Mouse (Mus musculus) frontal cortex, postnatal 25 days (tissue): Measurements from ENCODE around the gene Anapc2.

Source experiments
- DNase-seq, 2 experiments: peaks; one replicate each; pipeline ENCODE4 v3.0.0; 2022; ENCODE audit warnings: low spot score in 2 of 2

Gene Anapc2

DNA sequence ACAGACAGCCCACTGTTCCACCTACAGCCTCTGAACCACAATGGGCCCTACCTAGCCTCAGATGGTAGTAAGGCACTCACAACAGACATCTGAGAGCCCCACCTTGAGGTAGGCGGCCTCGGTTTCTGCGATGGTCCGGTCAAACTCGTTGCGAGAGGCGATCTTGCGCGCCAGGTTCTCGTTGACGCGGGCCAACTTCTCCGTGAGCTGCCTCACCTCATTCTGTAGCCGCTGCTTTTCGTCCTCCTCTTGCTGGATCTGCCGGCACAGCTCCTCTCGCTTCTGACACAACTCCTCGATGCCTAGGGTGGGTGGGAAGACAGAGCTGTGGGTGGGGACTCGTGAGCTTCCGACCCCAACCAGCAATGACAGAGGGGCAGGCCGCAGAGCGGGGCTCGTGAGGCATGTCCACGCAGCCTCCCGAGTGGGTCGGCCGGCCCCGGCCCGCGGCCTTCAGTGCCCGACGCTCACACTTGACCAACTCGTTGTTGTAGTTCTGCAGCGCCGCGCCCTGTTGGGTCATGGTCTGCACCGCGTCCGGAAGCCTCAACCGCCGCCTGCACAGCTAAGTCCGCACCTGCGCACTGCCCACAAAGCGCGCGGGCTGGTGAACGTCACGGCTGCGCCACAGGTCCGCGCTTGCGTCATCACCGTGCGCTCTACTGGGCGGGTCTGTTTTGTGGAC, at the start of gene Anapc2, which contains the start of gene Ssna1:
TSS of gene Anapc2 (plus strand) at position 652 of the 685 bp plus-strand sequence.
TSS of gene Ssna1 (minus strand) at position 612 of the 685 bp plus-strand sequence.
- DNase-seq, result peak; percentile 96 to 97

DNA sequence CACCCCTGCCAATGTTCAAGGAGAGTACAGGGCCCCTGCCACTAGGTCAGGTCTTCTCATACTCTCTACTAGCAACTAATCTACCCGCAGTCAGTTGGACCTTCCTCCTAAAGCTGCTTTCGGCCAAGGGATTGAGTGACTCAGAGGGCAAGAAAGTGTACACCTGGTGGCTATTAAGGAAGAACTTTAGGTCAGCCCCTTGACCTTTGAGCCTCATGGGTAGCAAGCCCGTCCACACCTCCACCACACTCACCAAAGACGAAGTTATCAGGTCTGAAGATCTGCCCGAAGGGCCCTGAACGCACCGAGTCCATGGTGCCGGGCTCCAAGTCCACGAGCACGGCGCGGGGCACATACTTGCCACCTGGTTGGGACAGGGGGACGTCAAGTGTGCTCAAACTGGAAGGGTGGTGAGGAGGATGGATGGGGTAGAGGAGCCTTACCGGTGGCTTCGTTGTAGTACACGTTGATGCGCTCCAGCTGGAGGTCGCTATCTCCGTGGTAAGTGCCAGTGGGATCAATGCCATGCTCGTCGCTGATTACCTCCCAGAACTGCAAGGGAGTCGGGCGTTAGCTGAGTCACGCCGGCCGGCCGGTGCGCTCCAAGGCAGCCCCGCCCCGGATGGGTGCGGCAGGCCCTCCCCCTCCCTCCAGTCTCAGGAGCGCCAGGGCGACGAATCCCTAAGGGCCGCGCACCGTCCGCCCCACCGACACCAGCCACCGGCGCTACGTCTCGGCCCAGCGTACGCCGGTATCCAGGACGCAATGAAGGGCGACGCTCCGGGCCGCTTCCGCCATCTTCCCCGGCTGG, 48.4 kb upstream of the Anapc2 start:
- peak in 1 of 2 experiments; percentile 59 for DNase-seq

DNA sequence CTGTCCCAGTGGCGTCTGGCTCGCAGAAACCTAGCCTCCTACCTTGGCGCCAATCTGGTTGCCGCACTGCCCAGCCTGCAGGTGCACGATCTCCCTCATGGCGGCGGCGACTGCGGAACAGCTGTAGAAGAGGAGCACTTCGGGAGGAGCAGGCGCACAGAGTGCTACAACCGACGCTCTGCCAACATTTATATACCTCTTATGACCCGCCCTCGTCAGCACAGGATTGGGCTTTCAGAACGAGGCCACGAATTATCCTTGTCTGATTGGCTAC, 47.8 kb upstream of the Anapc2 start, which contains the start of gene Tubb4b:
TSS of gene Tubb4b (minus strand) at position 211 of the 274 bp plus-strand sequence.
- DNase-seq, result no peak

DNA sequence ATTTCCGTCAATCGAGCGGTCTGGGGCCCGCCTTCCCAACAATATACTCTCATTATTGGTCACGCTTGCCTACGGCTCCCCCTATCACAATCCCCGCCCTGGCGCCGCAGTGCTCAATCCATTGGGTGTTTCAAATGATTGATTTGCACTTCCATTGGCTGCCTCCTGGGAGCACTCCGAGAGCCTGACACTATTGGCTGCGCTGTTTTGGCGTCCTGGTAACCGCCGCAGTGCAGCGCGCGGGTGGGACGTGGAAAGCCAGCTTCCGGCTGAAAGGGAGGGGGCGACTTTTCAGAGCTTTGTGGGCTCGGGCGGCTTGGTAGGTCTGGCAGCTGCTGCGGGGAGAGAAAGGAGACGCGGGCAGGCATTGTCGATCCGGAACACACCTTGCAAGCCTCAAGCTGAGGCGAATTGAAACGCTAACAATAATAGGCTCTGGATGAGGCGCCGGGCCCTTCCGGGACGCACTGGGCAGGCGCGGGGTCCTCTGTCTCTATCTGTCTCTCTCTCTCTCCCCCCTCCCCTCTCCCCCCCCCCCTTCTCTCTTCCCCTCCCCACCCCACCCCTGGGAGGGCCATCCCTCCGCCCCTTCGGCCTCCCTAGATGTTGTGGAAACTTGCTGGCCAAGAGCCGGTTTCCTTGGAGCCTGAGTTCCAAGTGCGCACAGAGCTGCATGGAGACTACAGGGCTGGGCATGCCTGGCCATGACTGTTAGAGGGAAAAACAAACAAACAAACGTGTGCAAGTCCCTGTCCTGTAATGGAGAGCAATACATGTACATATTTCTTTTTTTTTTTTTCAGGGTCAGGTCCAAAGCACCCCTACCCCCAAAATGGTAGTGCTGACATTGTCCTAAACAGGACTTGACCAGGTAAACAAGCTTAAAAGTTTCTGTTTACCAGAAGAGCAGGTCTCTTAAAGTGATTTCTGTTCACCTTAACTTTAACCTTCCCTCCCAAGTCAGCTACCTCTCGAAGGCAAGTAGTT, 47.2 kb upstream of the Anapc2 start:
- DNase-seq, result peak; percentile 96 to 99

DNA sequence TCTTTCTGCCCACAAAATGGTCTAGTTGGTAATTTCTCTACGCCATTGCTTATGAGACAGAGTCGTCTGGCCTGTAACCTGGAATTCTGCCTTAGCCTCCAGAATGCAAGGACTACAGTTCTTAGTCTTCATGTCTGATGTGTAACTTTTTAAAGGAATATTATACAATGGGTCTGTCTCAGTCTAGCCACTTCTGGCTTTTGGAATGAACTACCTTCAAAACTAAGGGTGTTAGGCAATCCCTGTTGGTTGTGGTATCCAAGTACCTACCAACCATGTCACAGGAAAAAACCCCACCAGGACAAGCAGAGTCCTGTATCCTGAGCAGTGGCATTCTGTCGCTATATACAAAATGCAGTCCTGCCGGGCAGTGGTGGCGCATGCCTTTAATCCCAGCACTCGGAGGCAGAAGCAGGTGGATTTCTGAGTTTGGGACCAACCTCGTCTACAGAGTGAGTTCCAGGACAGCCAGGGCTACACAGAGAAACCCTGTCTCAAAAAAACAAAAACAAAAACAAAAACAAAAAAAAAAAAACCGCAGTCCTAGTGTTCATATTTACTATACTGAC, 46.4 kb upstream of the Anapc2 start:
- DNase-seq, result no peak

DNA sequence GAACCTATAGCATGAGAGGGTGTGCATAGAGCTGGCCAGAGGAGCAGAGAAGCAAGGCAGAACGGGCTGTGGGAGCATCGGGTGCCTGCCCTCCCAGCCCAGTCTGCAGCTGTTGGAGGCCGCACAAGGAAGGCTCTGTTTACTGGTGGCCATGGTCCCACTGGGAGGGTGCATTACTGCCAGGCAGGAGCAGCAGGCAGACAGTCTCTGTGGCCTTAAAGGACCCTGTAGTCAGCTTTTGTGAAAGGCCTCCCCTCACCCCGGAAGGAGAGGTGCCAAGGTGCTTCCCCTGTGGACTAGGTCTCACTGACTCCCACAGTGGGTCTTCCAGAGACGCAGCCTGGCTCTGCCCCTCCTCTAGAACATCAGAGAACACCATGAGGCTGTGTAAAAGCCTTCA, 45.4 kb upstream of the Anapc2 start:
- DNase-seq, result no peak

DNA sequence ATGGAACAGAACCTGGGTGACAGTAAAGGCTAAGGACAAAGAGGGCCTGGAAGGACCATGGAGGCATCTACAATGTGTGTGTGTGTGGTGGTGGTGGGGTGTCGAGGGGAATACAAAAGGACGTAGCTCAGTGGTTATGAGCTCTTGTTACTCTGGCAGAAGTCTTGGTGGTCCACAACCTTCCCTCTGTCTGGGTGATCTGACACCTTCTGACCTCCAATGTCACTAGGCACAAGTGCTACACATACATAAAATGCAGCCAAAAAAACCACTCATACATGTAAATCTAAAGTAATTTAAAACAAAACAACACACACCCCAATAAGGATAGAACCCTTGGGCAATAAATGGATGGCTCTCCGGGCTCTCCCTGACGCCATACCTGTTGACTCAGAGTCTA, 44.9 kb upstream of the Anapc2 start:
- no peak for DNase-seq

DNA sequence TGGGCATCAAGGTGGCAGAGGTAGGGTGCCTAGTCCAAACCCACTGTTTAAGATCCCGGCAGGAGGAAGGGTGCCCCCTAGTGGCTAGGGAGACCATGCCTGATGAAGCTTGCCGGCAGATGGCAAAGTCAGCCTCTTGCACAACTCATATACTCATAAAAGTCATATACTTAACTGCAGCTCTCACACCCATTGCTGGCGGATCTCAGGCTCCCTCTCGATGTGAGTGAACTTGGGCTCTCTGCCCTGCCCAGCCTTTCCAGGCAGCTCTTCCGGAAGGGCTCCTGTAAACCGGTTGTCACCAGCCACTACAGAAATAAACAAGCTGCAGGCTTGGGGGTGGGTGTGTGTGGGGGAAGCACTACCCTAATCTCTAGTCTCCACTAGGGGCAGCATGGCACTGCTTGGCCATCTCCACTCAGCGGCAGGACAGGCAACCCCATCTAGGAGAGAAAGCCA, 43.8 kb upstream of the Anapc2 start:
- peak; percentile 55 to 69 for DNase-seq

DNA sequence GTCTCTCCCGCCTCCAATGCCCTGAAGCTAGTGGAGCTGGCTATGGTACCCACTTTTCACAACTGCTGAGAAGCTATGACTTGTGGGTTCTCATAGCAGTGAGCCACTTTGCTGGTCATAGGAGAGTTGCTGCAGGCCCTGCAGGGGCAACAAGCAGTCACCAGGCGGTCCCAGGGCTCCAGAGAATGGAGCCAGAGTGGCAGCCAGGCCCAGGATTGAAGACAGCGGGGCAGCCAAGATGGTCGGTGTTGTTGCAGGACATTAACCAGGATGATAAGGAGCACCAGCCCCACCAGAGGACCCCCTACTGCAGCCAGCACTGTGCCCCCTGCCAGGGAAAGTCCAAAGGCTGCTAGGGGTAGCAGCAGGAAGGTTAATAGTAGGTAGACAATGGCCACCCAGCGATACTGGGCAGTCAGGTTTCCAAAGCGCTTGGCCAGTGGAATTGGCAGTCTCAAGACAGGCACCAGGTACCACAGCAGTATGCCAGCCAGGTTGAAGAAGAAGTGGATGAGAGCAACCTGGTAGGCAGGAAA, 43.2 kb upstream of the Anapc2 start:
- no peak for DNase-seq

DNA sequence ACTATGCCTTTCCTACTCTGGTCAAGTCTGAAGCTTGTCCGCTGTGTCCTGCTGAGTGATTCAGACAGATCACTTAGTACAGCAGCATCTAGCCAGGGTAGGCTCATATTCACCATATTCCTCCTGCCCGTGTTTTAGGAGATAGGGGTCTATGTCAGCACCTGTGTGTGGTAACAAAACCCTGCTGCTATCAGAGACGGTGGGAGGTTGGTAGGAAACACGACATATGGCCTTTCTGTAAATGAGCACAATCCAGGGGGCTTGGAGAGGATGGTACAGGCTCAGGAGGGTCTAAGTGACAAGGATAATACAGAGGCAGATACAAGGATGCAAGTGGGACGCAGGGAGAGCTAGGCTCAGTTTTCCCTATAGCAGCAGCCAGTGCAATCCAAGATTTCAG, 42.7 kb upstream of the Anapc2 start:
- DNase-seq, result no peak

DNA sequence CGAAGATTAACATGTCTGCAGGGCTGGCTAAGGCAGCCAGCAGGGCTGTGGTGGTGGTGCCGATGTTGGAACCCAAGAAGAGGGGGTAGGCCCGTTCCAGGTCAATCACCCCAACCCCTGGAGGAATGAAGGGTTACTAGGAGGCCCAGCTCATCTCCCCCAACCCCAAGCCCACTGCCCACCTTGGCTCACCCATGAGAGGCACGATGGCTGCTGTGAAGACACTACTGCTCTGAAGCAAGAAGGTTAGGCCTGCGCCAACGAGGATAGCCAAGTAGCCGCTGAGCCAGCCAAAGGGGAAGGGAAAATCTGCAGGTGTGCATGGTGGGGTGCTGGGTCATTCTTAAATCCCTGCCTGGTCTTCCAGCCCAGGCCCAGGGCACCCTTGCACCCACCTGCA, 41.7 kb upstream of the Anapc2 start:
- DNase-seq, result no peak

DNA sequence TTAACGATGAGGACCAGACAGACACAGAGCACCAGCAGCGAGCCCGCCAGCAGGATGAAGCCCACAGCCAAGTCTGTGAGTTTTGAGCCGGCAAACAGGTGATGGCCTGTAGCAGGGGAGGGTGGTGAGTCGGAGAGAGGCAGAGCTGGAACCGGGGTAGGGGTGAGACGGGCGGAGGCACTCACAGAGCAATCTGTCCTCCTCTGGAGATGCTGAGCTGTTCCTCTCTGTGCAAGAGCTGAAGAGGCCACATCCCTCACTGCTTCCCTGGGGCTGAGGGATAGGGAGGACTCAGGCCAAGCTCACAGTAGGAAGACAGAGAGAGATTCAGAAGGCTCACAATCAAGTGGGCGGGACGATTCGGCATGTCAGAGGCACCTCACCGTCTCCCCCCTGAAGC, 41.2 kb upstream of the Anapc2 start:
- no peak for DNase-seq

DNA sequence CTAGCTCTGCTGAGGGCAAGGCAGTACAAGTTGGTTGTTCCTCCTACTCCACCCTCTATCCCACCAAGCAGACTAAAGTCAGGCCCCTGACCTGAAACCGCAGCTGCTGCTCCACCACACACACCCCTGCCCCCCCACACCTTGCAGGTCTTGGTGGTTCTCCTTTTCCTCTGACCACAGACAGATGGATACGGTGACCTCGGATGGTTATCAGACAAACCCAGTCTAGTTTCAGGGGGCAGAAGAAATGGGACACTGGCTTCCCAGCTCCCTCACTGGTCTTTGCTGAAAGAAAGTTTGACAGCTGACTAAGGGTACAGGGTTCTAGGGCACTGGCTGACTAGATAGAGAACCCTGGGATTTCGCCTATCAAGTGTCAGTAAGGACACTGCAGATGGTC, 38.9 kb upstream of the Anapc2 start:
- DNase-seq, result no peak

DNA sequence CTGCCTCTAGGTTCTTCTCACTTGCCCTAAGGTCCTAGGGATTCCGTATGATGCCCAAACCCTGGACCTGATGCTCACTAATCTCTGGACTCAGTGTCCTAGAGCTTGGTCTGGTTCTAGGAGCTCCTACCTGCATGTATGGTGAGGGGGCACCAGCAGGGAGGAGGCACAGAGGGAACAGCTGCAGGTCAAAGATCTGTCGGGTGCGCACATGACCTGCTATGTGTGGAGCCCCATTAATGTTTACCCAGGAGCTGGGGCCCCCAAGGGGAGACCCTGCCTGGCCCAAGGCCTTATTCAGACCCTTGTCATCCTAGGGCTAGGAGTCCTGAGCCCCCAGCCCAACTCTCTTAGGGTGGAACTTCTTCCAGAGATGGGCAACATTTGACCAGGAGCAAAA, 38.2 kb upstream of the Anapc2 start, which contains the start of gene Slc34a3:
TSS of gene Slc34a3 (minus strand) at position 315 of the 400 bp plus-strand sequence.
- DNase-seq, result no peak

DNA sequence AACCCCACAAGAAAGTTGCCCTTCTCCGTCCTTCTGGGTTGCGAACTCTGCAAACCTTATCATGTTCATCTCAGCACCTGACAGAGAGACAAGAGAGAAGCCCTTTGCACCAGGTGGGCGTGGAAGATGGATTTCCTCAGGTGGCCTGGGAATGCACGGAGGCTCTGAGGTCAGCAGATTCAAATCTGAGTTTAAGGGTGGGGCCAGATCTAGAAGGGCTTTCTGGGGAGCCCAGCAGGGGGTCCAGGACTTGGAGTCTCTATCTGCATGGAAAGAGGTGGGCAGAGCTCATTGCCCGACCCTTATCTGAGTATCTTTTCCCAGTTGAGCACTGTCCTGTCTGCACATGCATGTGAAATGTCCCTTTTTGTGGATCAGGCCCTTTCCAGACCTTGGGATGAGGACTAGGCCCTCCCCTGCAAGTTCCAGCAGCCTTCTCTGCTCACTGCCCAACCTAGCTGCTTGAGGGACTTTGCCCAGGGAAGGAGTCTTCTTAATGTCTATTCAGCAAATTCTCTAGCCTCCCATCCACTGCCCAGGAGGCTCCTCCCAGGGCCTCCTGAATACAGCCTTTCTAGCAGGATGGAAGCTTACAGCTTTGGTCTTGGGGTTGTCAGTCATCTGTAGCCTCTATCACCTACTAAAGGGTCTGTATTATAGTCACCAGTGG, 37.6 kb upstream of the Anapc2 start:
- no peak for DNase-seq

DNA sequence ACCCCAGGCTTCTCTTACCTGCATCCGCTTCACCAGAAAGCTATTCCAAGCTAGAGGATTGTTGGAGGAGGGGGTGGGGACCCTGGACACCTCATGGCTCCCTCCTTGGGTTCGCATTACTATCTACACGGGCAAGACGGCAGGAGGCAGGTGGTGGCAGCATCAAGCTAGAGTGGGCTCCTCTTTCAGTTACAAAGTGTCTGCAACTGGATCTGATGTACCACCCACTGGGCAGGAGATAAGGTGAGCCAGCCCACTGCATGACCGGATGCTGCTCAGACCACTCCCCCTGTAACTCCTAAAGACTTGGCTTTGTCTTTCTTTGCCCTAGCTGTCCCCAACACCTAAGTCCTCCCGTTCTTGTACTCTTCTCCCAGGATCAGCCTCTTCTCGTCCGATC, 35.7 kb upstream of the Anapc2 start, which contains the start of gene Rnf224:
TSS of gene Rnf224 (minus strand) at position 174 of the 400 bp plus-strand sequence.
- DNase-seq, result no peak

DNA sequence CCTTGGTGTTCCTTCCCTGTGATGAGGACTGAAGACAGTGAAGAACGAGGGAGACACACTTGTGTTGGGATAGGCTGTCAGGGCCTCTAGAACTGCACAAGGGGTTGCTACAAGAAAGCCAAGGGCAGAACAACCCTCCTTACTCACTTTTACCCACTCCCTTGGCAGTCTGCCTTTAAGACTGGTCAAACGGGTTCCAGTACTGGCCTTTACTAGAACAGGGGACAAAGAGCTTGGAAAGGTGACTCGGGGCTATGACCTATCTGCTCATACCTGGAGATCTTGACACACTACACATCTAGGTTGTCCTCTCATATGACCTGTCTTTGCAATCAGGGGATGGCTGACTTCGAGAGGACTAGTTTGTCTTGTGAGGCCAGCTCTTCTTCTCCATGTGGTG, 34.8 kb upstream of the Anapc2 start:
- no peak for DNase-seq

DNA sequence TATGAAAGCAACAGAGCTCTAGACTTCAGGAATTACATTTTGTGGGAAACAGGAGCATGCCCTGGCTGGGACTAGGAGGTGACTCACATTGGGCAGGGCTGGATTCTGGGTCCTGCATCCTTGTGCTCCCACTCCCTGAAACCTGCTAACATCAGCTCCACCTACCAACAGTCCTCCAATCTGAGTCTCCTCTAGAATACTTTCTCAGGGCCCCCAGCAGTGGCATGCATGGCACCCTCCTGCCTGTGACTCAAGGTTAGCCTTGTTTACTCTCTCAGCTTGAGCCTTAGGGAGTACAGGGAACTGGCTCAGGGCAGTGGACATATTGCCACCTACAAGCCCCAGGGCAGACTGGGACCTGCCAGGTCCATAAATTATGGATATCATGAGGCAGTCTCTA, 34.2 kb upstream of the Anapc2 start:
- DNase-seq, result no peak

DNA sequence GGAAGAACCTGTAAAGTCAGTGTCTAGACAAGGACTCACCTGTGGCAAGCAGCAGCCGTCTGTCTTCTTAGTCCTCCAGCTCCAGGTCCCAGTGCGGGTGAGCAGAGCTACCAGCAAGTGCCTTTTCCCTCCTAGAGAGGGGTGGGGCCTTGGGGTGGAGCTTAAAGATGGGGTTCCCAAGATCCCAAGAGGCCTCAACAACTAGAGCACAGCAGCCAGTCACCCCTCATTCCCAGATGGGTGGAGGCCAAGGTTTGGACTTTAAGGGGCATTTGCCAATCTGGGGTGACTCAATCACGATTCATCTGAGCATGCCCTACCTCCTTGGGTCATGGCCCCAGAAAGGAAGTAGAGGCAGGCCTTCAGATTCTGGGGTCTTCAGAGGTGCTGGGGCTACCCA, 32.5 kb upstream of the Anapc2 start:
- DNase-seq, result no peak

DNA sequence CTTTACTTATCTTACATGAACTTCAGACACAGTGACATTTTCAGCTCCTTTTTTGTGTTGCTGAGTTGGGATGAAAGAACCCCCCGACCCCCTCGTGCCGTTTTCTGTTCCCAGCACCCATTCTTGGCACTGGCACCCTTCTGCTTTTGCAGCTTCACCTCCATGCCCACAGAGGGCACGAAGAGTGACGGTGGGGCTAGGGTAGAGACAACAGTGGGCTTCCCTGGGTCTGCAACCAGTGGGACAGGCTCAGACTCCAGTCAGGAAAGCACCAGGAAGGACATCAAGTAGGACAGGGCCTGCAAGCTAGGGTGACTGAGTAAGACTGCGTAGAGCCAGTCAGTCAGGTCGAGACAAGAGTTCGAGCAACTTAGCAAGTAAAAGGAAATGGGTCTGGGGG, 32.0 kb upstream of the Anapc2 start:
- DNase-seq, result no peak
